Mouse (Mus musculus) adrenal gland (tissue): ENCODE results near the gene Gm17727.
"Not testable (repeated sequence)": the region's sequence is repeated elsewhere in the genome, so short reads cannot be mapped to it uniquely, and the experiment has no call there.

ENCODE experiments used
- intact Hi-C: fragments of 180-260 bp; cut with DNase I; formaldehyde crosslinking; loops from one replicate; pipeline ENCODE4 v1.15.1; 2025
- long read RNA-seq, 2 experiments: library from polyadenylated mRNA; unstranded; transcript quantifications; one replicate each; pipeline ENCODE4 v2.0.0; 2020; ENCODE audit warnings: borderline replicate concordance in 1 of 2; ENCODE audit not compliant: insufficient replicate concordance in 1 of 2

The Gm17727 gene
- long read RNA-seq, experiment 1, result 0 reads
- long read RNA-seq, experiment 2, result 0 reads

GRCm38 (mm10) chr9:35778009-35778408 lies at the start of gene Gm17727:
TSS of gene Gm17727 (minus strand) at chr9:35778109.
- intact Hi-C loops, result no loop called here

GRCm38 (mm10) chr9:35817881-35818280 lies 40.0 kb upstream of the Gm17727 start:
- intact Hi-C loops, result not testable (repeated sequence)

GRCm38 (mm10) chr9:35798146-35798545 lies 20.2 kb upstream of the Gm17727 start:
- intact Hi-C loops, result no loop called here

- intact Hi-C loops, result no loop called here
Measured at GRCm38 (mm10) chr9:35790001-35790400, 12.1 kb upstream of the Gm17727 start, which contains the start of the genes Gm27235 and D730048I06Rik. TSS of gene Gm27235 (minus strand) at chr9:35790101. TSS of gene D730048I06Rik (minus strand) at chr9:35790112.

GRCm38 (mm10) chr9:35756843-35757242 lies 21.1 kb downstream of the Gm17727 start:
- intact Hi-C loops, result no loop called here

- intact Hi-C loops, result no loop called here
Measured at GRCm38 (mm10) chr9:35740749-35741148, 37.2 kb downstream of the Gm17727 start, which contains the start of gene Gm17677. TSS of gene Gm17677 (plus strand) at chr9:35741049.
